Mouse (Mus musculus) kidney, embryonic 14.5 days (tissue): ENCODE data around the gene H2-DMb2. TPM values are rescaled to one million over a fixed set of nuclear protein-coding genes. Genes with fewer than 3 reads are reported as not detected.
A peak's percentile ranks its signal among the peaks of the same experiment; 100 is the strongest.

ENCODE experiments used
- ATAC-seq: fragments of 200-750 bp; cut with Nextera tagmentation; 2 replicates; pipeline ENCODE4 v1.8.0; 2017; ENCODE audit warnings: moderate number of reproducible peaks, mild to moderate bottlenecking, moderate TSS enrichment, moderate library complexity; ENCODE audit not compliant: low FRiP score, low TSS enrichment
- H3K27ac ChIP-seq: fragments of 300-500 bp; sonication (generic); 2 replicates; pipeline ENCODE4 v1.5.1; 2014; ENCODE audit warnings: low read depth, mild to moderate bottlenecking, low read length, moderate library complexity, mixed read lengths
- H3K27me3 ChIP-seq: fragments of 300-500 bp; sonication (generic); 2 replicates; pipeline ENCODE4 v1.6.1; 2014; ENCODE audit warnings: mild to moderate bottlenecking, low read length; ENCODE audit not compliant: control insufficient read depth, insufficient read depth
- H3K36me3 ChIP-seq: fragments of 300-500 bp; sonication (generic); 2 replicates; pipeline ENCODE4 v1.6.1; 2014; ENCODE audit warnings: low read length, mixed read lengths; ENCODE audit not compliant: control insufficient read depth, insufficient read depth
- H3K4me1 ChIP-seq: fragments of 300-500 bp; sonication (generic); 2 replicates; pipeline ENCODE4 v1.6.1; 2014; ENCODE audit warnings: low read length, mixed read lengths; ENCODE audit not compliant: control insufficient read depth, insufficient read depth
- H3K4me2 ChIP-seq: fragments of 300-500 bp; sonication (generic); replicated peaks from 2 replicates; pipeline ENCODE4 v1.6.1; 2014; ENCODE audit warnings: low read depth, mild to moderate bottlenecking, low read length
- H3K4me3 ChIP-seq: fragments of 300-500 bp; sonication (generic); 2 replicates; pipeline ENCODE4 v1.5.1; 2014; ENCODE audit warnings: mild to moderate bottlenecking, low read length
- H3K9ac ChIP-seq: fragments of 300-500 bp; sonication (generic); 2 replicates; pipeline ENCODE4 v1.6.1; 2014; ENCODE audit warnings: low read depth, mild to moderate bottlenecking, low read length, moderate library complexity
- H3K9me3 ChIP-seq: fragments of 300-500 bp; sonication (generic); 2 replicates; pipeline ENCODE4 v1.6.1; 2016; ENCODE audit warnings: low read length; ENCODE audit not compliant: control insufficient read depth
- WGBS: fragments of 180-500 bp; shearing (Covaris S2); extraction: QIAGEN DNeasy Blood & Tissue Kit; methylation state at CpG from one replicate; pipeline ENCODE4 v1.1.7; 2014; 5-methylcytosine and 5-hydroxymethylcytosine counted together
- polyA plus RNA-seq: library from polyadenylated mRNA; unstranded; fragments of >200 nt; fragmentation: Nextera tagmentation; extraction: Ambion mirVana; gene quantifications from 2 replicates; pipeline ENCODE4 v1.2.1, GENCODE M21; 2014

The H2-DMb2 gene
- polyA plus RNA-seq = 18.5 and 21.9 TPM in 2 replicates

DNA sequence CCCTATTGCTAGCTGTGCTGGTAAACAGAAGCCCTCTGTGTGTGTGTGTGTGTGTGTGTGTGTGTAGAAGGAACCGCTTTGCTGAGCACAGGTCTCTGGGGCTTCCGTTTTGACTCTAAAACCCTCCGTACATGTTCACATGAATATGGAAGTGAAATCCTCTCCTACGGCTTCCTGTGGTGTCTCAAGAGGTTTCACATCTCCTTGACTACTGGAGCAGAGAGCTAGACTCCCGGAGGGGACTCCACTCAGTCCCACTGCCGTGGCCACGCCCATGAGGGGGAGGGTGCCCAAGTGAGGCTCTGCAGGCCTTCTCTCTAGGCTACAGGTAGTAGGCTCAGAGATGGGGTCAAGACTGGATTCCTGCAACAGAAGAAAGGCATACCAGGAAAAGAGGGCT lies at the start of gene H2-DMb2:
TSS of gene H2-DMb2 (plus strand) at position 275 of the 400 bp plus-strand sequence.
- peak; percentile 81 for ATAC-seq

DNA sequence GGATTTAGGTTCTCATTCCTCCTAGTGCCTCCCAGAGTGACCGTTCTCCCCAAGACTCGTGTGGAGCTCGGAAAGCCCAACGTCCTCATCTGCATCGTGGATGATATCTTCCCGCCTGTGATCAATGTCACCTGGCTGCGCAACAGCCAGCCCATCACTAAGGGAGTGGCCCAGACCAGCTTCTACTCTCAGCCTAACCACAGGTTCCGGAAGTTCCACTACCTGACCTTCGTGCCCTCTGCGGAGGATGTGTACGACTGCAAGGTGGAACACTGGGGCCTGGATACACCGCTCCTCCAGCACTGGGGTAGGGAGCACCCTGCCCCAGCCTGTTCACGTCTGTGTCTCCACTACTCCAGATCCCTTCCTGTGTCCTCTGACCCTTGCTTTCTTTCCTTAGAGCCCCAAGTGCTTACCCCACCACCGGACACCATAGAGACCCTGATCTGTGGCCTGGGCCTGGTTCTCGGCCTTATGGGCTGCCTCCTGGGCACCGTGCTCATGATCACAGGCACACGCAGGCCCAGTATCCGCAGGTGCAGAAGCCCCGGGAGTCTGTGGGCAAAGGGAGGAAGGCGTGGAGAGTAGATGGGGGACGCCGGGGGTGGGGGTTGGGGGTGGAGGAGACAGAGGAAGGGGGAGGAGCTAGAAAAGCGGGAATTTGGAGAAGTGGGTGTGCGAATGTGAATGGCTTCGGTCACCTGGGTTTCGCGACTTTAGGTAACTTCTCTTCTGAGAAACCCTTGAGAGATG lies 48.6 kb upstream of the H2-DMb2 start:
- Histone ChIP-seq H3K4me1 (no peaks in the 10 kb centered on the region), H3K27me3 (no peaks in the 10 kb centered on the region), H3K4me3 (no peak overlapping the region), H3K36me3 (no peaks in the 10 kb centered on the region), H3K9ac (no peak overlapping the region), H3K9me3 (no peaks in the 10 kb centered on the region), H3K4me2 (no peak overlapping the region), H3K27ac (no peak overlapping the region)
- WGBS = 89% methylated on average over 27 of the region's 27 CpGs
- ATAC-seq = no peak

More for the DNA sequence above, at the start of gene H2-DMb2:
- peaks cover 9% of the 10 kb centered on the region for H3K27me3 ChIP-seq
- no peak within 1 kb of the TSS for H3K4me2 ChIP-seq
- no peak within 1 kb of the TSS for H3K4me3 ChIP-seq
- no peaks in the 10 kb centered on the region for H3K9me3 ChIP-seq
- no peak within 1 kb of the TSS for H3K27ac ChIP-seq
- no peak within 1 kb of the TSS for H3K9ac ChIP-seq
- 15% methylated on average over 7 of the region's 7 CpGs for WGBS
- 0 out of 2 replicates have a peak, but pooled peaks cover 5% of the 10 kb centered on the region for H3K4me1 ChIP-seq
- no peaks in the 10 kb centered on the region for H3K36me3 ChIP-seq

DNA sequence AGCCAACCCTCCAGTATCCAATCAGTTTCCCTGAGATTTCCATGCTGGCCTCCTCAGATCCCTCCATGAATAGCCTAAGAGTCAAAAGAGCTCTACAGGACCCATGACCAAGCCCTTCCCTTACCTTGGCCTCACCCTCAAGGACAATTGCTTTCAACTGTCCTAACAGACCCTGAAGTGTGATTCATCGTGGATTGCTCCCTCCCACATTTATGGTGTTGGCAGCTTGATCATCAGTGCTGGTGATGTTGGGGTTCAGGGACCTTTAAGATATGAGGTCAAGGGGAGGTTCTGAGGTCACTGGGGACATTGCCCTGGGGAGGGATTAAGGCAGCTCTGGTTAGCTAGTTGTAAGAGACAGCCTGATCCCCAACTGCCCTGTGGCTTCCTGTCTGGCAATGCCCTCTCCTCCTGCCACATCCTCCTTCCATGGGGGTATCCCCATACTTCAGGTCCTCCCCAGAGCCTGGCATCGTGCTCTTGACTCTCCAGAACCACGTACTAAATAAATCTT lies 46.6 kb upstream of the H2-DMb2 start:
- Histone ChIP-seq H3K9ac (no peak overlapping the region), H3K27me3 (no peaks in the 10 kb centered on the region), H3K27ac (no peak overlapping the region), H3K9me3 (no peaks in the 10 kb centered on the region), H3K36me3 (no peaks in the 10 kb centered on the region), H3K4me3 (no peak overlapping the region), H3K4me1 (no peaks in the 10 kb centered on the region), H3K4me2 (no peak overlapping the region)
- 63% methylated on average over 3 of the region's 3 CpGs for WGBS
- ATAC-seq = no peak

DNA sequence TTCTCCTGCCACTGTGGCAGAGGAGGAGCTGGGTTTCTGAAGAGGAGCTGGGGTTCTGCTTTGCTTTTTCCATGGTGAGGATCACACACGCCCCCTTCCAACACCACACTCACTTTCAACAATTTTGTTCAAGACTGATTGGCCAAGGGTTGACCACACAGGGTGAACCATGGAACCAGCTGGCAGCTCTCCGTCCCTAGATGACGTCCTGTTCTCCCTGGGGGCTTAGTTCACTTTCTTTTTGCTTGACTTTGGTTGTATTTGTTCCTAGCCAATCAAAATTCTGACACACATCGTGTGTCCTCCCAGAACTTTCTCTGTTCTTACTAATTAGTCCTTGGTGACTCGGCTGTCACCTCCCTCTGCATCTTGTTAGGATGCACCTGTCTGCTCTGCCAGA lies 45.8 kb upstream of the H2-DMb2 start:
- Histone ChIP-seq H3K27me3 (no peaks in the 10 kb centered on the region), H3K27ac (no peak overlapping the region), H3K4me1 (no peaks in the 10 kb centered on the region), H3K4me3 (no peak overlapping the region), H3K36me3 (no peaks in the 10 kb centered on the region), H3K9me3 (no peaks in the 10 kb centered on the region), H3K4me2 (no peak overlapping the region), H3K9ac (no peak overlapping the region)
- 59% methylated on average over 5 of the region's 5 CpGs for WGBS
- ATAC-seq = no peak

DNA sequence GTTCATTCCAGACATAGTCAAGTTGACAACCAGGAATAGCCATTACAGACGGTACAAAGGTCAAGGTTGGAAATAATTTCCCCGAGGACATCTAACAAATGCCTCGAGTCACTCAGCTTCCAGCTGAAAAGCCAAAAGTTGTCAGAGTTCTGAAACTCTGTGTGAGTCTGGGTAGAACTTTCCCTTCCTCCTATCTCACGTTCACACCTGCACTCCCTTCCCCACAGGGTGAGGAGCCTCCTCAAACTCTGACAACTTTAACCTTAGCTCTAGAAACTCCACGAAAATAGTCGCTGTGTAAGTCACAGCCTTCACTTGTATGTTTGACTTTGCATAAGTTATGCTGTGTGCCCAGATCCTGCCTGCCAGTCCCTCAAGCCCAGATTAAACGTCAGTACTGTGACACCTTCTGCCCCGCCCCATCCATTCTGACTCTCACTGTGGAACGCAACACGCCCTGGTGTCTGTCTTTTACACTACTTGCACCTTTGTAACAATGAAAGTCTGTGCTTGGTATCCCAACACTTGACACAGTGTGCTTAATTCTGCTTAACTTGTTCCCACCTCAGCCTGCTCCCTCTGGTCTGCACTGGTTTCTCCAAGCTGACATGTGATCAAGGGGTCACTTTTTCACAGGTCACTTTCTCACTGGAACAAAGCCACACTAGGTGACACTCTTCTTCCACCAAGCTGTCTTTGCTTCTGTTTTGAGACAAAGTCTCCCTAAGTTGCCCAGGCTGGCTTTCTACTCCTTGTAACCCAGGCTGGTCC lies 44.2 kb upstream of the H2-DMb2 start:
- no peaks in the 10 kb centered on the region for H3K9me3 ChIP-seq
- 50% methylated on average over 10 of the region's 10 CpGs for WGBS

DNA sequence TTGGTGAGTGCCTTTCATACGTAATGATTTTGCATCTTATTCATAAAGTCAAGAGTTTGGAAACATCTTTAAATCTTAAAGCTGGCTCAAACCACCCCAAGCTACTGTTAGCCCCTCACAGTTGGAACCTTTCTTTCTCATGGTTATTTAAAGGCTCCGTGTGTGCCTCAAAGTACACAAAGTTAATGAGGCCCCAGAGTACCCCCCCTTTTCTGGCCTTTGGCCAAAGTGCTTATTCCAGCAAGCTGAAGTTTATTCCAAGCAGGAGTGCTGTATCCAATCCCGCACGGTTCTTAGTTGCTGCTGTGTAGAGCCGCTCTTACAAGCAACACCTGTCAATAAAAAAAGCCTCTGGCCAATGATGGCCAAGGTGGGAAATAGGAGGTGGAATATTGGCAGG lies 43.6 kb upstream of the H2-DMb2 start:
- no peak overlapping the region for H3K4me3 ChIP-seq
- 57% methylated on average over 5 of the region's 5 CpGs for WGBS
- H3K4me2 ChIP-seq = no peak overlapping the region
- H3K27me3 ChIP-seq = no peaks in the 10 kb centered on the region
- ATAC-seq = no peak
- no peak overlapping the region; the same call in 1 of the 2 replicates for H3K9ac ChIP-seq
- H3K4me1 ChIP-seq = no peaks in the 10 kb centered on the region
- H3K9me3 ChIP-seq = no peaks in the 10 kb centered on the region
- no peak overlapping the region for H3K27ac ChIP-seq
- H3K36me3 ChIP-seq = no peaks in the 10 kb centered on the region

More for the DNA sequence above, 44.2 kb upstream of the H2-DMb2 start:
- Histone ChIP-seq H3K4me3 (no peak overlapping the region), H3K4me2 (no peak overlapping the region), H3K4me1 (no peaks in the 10 kb centered on the region), H3K27ac (no peak overlapping the region), H3K27me3 (no peaks in the 10 kb centered on the region), H3K9ac (no peak overlapping the region), H3K36me3 (no peaks in the 10 kb centered on the region)
- no peak for ATAC-seq

DNA sequence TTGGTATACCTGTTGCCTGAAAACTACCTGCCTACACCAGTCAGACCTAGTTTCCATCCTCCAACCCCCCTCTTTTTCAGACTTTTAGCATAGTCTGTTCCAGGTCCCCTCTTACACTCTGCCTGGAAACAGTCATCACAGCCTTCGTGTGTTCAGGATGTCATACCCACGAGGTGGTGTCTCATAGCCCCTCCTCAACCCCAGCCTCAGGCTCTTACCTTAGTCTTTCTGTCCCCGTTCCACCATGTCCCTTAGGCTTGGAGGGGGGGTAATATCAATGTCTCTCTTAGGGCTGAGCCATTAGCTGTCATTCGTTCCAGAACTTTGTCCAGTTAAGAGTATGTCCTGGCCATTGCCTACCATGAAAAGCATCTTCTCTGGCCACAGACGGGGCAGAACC lies 41.9 kb upstream of the H2-DMb2 start:
- WGBS = 35% methylated on average over 5 of the region's 5 CpGs
- H3K27me3 ChIP-seq = no peaks in the 10 kb centered on the region
- no peak overlapping the region for H3K4me3 ChIP-seq
- no peak; the same call in 1 of the 2 replicates for ATAC-seq
- no peaks in the 10 kb centered on the region for H3K4me1 ChIP-seq
- no peaks in the 10 kb centered on the region for H3K9me3 ChIP-seq
- H3K9ac ChIP-seq = no peak overlapping the region
- H3K4me2 ChIP-seq = no peak overlapping the region
- H3K27ac ChIP-seq = no peak overlapping the region
- no peaks in the 10 kb centered on the region for H3K36me3 ChIP-seq

DNA sequence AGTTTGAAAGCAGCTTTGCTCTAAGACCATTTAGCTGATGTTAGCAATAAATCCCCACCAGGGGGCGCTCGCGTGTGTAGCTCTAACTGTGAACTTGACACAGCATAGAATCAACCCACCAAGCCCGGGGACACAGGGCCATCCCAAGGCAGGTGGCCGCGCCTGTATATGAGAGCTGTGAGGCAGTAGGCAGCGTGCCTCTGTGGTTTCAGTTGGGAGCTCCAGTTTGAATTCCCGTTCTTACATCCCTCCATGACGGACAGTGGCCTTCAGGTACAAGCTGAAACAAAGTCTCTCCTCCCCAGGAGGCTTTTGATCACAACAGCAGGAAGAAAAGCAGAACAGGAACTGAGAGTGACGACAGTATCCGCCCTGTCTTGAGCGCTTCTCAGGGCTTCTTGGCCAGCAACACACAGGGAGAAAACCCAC lies 41.5 kb upstream of the H2-DMb2 start:
- no peaks in the 10 kb centered on the region for H3K27me3 ChIP-seq
- no peaks in the 10 kb centered on the region for H3K4me1 ChIP-seq
- no peak overlapping the region for H3K9ac ChIP-seq
- H3K4me3 ChIP-seq = no peak overlapping the region
- ATAC-seq = peak; percentile 86
- 6% methylated on average over 12 of the region's 12 CpGs for WGBS
- H3K9me3 ChIP-seq = no peaks in the 10 kb centered on the region
- H3K4me2 ChIP-seq = peak overlapping the region; percentile 19
- H3K27ac ChIP-seq = no peak overlapping the region
- H3K36me3 ChIP-seq = no peaks in the 10 kb centered on the region

DNA sequence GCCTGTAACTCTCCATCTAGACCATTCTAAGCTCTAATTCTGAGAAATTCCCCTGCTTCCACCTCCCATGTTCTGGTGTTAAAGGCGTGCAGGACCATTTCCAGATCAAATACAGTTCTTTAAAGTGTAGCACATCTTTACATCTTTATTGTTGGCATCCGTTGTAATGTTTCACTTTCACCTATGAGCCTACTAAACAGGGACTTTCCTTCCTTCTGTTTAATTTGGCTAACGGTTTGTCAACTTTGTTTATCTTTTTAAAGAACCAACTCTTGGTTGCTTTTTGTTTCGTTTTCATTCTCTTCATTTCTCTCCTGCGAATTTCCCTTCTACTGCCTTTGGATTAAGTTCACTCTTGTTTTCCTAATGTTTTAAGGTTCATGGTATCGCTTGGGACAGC lies 40.3 kb upstream of the H2-DMb2 start:
- Histone ChIP-seq H3K9ac (no peak overlapping the region), H3K36me3 (no peaks in the 10 kb centered on the region), H3K4me1 (no peaks in the 10 kb centered on the region), H3K27me3 (no peaks in the 10 kb centered on the region), H3K27ac (no peak overlapping the region), H3K4me2 (no peak overlapping the region), H3K9me3 (no peaks in the 10 kb centered on the region), H3K4me3 (no peak overlapping the region)
- WGBS = 82% methylated on average over 6 of the region's 6 CpGs
- ATAC-seq = no peak
